Mouse (Mus musculus): Measurements from ENCODE around the gene Cmtr1. TPM values are rescaled to one million over a fixed set of nuclear protein-coding genes. Genes with fewer than 3 reads are reported as not detected.

Gene Cmtr1
- polyA plus RNA-seq, 1 experiment = 55.7 TPM

DNA sequence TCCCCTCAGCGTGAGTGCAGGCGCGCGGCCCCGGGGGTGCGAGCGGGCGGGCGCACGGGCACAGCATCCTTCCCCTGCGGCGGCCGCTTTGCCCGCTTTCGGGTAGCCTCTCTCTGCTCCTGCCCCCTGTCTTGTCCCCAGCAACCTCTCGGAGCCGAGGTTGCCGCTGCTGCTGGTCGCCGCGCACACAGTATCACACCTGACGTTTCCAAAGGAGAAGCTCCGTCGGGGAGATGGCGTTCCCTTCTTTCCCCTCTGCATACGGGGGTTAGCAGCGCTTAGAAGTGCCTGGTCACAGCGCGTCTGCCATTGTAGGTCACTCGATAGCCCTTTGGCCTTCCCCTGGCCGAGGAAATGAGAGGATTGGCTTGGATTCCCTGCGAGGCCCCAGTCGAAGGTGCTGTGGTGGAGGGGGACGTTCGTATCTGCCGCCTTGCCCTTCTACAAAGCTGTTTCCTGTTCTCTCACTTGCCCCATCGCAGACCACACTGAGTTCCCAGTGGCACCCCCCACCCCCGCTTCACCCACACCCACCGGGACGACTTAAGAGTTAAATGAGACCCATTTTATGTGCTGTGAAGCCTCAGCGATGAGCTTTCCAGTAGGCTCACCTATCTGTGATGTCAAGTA lies 482 bp downstream of the Cmtr1 start:
- Histone ChIP-seq H3K79me2 (ENCODE audit: control insufficient read depth, insufficient read depth) (peaks cover 14% of the 10 kb centered on the region), H3K27me3 (ENCODE audit: control insufficient read depth, insufficient read depth, insufficient read length) (no peaks in the 10 kb centered on the region), H3K36me3 (ENCODE audit: control insufficient read depth, insufficient read depth) (no peaks in the 10 kb centered on the region), H3ac (ENCODE audit: control insufficient read depth, insufficient read length) (peak overlapping the region; percentile 56), H3K4me3 (peak overlapping the region; percentile 83), H3K4me2 (ENCODE audit: low read depth) (peak overlapping the region; percentile 93)
- no peak for TF ChIP-seq TCF3 (IDR thresholded peaks at IDR 0.05; ENCODE audit: insufficient read length, low read depth)
- no peak for TF ChIP-seq POLR2A (IDR thresholded peaks at IDR 0.05; ENCODE audit: insufficient read length, low read depth)
- TF ChIP-seq MYOD1 (IDR thresholded peaks at IDR 0.05; ENCODE audit: control insufficient read depth in 1 of 3, insufficient read length in 2 of 3, low read depth in 2 of 3) = no peak
- TF ChIP-seq USF1 (IDR thresholded peaks at IDR 0.05; ENCODE audit: low read depth) = no peak
- TF ChIP-seq MYOG (IDR thresholded peaks at IDR 0.05; ENCODE audit: control insufficient read depth in 1 of 3, insufficient read depth in 1 of 3, insufficient read length in 2 of 3, low read depth in 2 of 3) = no peak
- no peak for TF ChIP-seq CEBPB (IDR thresholded peaks at IDR 0.05; ENCODE audit: insufficient read depth, poor library complexity, severe bottlenecking)
- no peak for TF ChIP-seq TCF12 (IDR thresholded peaks at IDR 0.05; ENCODE audit: insufficient read depth, poor library complexity, severe bottlenecking)
- TF ChIP-seq E2F4 (IDR thresholded peaks at IDR 0.05; ENCODE audit: insufficient read depth) = no peak
- no peak for TF ChIP-seq REST (IDR thresholded peaks at IDR 0.05; ENCODE audit: insufficient read depth, insufficient read length)
- no peak for TF ChIP-seq MAX (IDR thresholded peaks at IDR 0.05; ENCODE audit: low read depth)
- no peak for TF ChIP-seq SRF (IDR thresholded peaks at IDR 0.05; ENCODE audit: control insufficient read depth, insufficient read length, low read depth)
- no peak for TF ChIP-seq POLR2AphosphoS2 (IDR thresholded peaks at IDR 0.05; ENCODE audit: insufficient read length, low read depth)

DNA sequence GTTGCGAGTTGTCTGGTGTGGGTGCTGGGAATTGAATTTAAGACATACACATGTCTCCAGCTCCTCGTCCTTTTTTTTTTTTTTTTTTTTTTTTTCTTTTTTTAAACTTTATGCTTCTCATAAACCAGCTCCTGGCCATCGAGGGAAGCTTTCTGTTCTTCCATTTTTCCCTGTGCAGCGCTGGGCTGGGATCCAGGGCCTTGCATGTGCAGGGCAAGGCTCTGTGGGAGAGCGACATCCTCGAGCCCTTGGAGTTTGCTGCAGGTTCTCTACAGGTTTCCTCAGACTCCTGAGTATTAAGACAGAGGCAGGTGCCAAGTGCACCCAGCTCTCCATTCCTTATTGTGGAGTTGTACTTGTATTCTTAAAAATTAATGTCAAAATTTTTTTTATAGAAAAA lies 1.8 kb downstream of the Cmtr1 start:
- TF ChIP-seq REST (IDR thresholded peaks at IDR 0.05; ENCODE audit: insufficient read depth, insufficient read length) (no peak), MYOG (IDR thresholded peaks at IDR 0.05; ENCODE audit: control insufficient read depth in 1 of 3, insufficient read depth in 1 of 3, insufficient read length in 2 of 3, low read depth in 2 of 3) (no peak), MAX (IDR thresholded peaks at IDR 0.05; ENCODE audit: low read depth) (no peak), POLR2A (IDR thresholded peaks at IDR 0.05; ENCODE audit: insufficient read length, low read depth) (no peak), POLR2AphosphoS2 (IDR thresholded peaks at IDR 0.05; ENCODE audit: insufficient read length, low read depth) (no peak), SRF (IDR thresholded peaks at IDR 0.05; ENCODE audit: control insufficient read depth, insufficient read length, low read depth) (no peak), TCF3 (IDR thresholded peaks at IDR 0.05; ENCODE audit: insufficient read length, low read depth) (no peak), TCF12 (IDR thresholded peaks at IDR 0.05; ENCODE audit: insufficient read depth, poor library complexity, severe bottlenecking) (no peak), USF1 (IDR thresholded peaks at IDR 0.05; ENCODE audit: low read depth) (no peak), CEBPB (IDR thresholded peaks at IDR 0.05; ENCODE audit: insufficient read depth, poor library complexity, severe bottlenecking) (no peak), MYOD1 (IDR thresholded peaks at IDR 0.05; ENCODE audit: control insufficient read depth in 1 of 3, insufficient read length in 2 of 3, low read depth in 2 of 3) (no peak), E2F4 (IDR thresholded peaks at IDR 0.05; ENCODE audit: insufficient read depth) (no peak)
- H3K79me2 ChIP-seq (ENCODE audit: control insufficient read depth, insufficient read depth) = peaks cover 15% of the 10 kb centered on the region
- H3K27me3 ChIP-seq (ENCODE audit: control insufficient read depth, insufficient read depth, insufficient read length) = no peaks in the 10 kb centered on the region
- no peak overlapping the region for H3ac ChIP-seq (ENCODE audit: control insufficient read depth, insufficient read length)
- H3K4me3 ChIP-seq = no peak overlapping the region
- H3K4me2 ChIP-seq (ENCODE audit: low read depth) = no peak overlapping the region
- peaks cover 4% of the 10 kb centered on the region for H3K36me3 ChIP-seq (ENCODE audit: control insufficient read depth, insufficient read depth)

- no peaks in the 10 kb centered on the region for H3K27me3 ChIP-seq (ENCODE audit: control insufficient read depth, insufficient read depth, insufficient read length)
- no peak overlapping the region for H3ac ChIP-seq (ENCODE audit: control insufficient read depth, insufficient read length)
- no peak overlapping the region for H3K4me2 ChIP-seq (ENCODE audit: low read depth)
- H3K79me2 ChIP-seq (ENCODE audit: control insufficient read depth, insufficient read depth) = peaks cover 18% of the 10 kb centered on the region
- no peak overlapping the region for H3K4me3 ChIP-seq
- H3K36me3 ChIP-seq (ENCODE audit: control insufficient read depth, insufficient read depth) = peaks cover 7% of the 10 kb centered on the region
- TF ChIP-seq TCF3 (IDR thresholded peaks at IDR 0.05; ENCODE audit: insufficient read length, low read depth) = no peak
- TF ChIP-seq CEBPB (IDR thresholded peaks at IDR 0.05; ENCODE audit: insufficient read depth, poor library complexity, severe bottlenecking) = no peak
- no peak for TF ChIP-seq USF1 (IDR thresholded peaks at IDR 0.05; ENCODE audit: low read depth)
- no peak for TF ChIP-seq TCF12 (IDR thresholded peaks at IDR 0.05; ENCODE audit: insufficient read depth, poor library complexity, severe bottlenecking)
- TF ChIP-seq E2F4 (IDR thresholded peaks at IDR 0.05; ENCODE audit: insufficient read depth) = no peak
- TF ChIP-seq MAX (IDR thresholded peaks at IDR 0.05; ENCODE audit: low read depth) = no peak
- TF ChIP-seq MYOG (IDR thresholded peaks at IDR 0.05; ENCODE audit: control insufficient read depth in 1 of 3, insufficient read depth in 1 of 3, insufficient read length in 2 of 3, low read depth in 2 of 3) = no peak
Measured at GRCm38 (mm10) chr17:29668051-29668986, 7.9 kb downstream of the Cmtr1 start.

GRCm38 (mm10) chr17:29669030-29669429 lies 8.6 kb downstream of the Cmtr1 start:
- Histone ChIP-seq H3K4me2 (ENCODE audit: low read depth) (no peak overlapping the region), H3K4me3 (no peak overlapping the region), H3K36me3 (ENCODE audit: control insufficient read depth, insufficient read depth) (peaks cover 7% of the 10 kb centered on the region), H3ac (ENCODE audit: control insufficient read depth, insufficient read length) (no peak overlapping the region), H3K27me3 (ENCODE audit: control insufficient read depth, insufficient read depth, insufficient read length) (no peaks in the 10 kb centered on the region), H3K79me2 (ENCODE audit: control insufficient read depth, insufficient read depth) (peaks cover 18% of the 10 kb centered on the region)
- TF ChIP-seq POLR2AphosphoS2 (IDR thresholded peaks at IDR 0.05; ENCODE audit: insufficient read length, low read depth) (no peak), SRF (IDR thresholded peaks at IDR 0.05; ENCODE audit: control insufficient read depth, insufficient read length, low read depth) (no peak)

Data from myocyte (in vitro differentiated cells).